Mouse (Mus musculus) bone marrow, adult 2 months (tissue): ENCODE results near the gene Sgta.

ENCODE experiments used
- CTCF ChIP-seq: fragments of 200-500 bp; IDR thresholded peaks from 2 replicates; pipeline ENCODE4 v1.5.1; 2011; ENCODE audit warnings: low read length, control low read depth; ENCODE audit not compliant: control insufficient read depth, insufficient read depth
- POLR2A ChIP-seq: fragments of 200-500 bp; IDR thresholded peaks from 2 replicates; pipeline ENCODE4 v1.6.1; 2011; ENCODE audit warnings: low read depth, mild to moderate bottlenecking, control low read depth, low read length, borderline replicate concordance; ENCODE audit not compliant: control insufficient read depth

- TF ChIP-seq CTCF, result no peak
- no peak for TF ChIP-seq POLR2A
These were observed 46.2 kb upstream of the Sgta start for GRCm38 (mm10) chr10:81106113-81106721.
